Mouse (Mus musculus) retina, postnatal 1 day (tissue): ENCODE measurements around the gene Syt13.
A peak's percentile ranks its signal among the peaks of the same experiment; 100 is the strongest.

Experiments
- DNase-seq: peaks from one replicate; pipeline ENCODE4 v3.0.0-alpha.2; 2012

Syt13 gene

DNA sequence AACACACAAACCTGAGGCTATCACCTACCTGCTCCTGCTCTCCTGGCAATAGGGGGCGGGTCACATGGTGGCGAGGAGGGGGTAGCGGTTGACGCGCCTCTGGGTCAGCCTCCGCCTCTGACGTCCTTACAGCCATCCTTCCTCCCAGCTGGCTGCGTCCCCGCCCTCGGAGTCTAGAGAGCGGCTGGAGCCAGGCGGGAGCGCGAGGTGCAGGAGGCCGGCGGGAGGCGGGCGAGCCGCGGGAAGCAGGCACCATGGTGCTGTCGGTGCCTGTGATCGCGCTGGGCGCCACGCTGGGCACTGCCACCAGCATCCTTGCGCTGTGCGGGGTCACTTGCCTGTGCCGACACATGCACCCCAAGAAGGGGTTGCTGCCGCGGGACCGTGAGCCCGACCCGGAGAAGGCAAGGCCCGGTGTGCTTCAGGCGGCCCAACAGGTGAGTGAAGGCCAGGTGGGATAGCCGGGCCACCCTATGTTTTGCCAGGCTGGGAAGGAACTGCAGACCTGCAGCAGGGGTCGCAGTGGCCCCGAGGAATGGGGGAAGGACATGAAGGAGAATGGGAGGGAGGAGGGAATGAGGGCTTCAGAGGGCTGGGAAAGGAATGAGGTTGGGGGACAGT is at the start of gene Syt13:
Syt13 (plus strand) TSS at position 166 of the 621 bp plus-strand sequence.
- DNase-seq: peak; percentile 80

DNA sequence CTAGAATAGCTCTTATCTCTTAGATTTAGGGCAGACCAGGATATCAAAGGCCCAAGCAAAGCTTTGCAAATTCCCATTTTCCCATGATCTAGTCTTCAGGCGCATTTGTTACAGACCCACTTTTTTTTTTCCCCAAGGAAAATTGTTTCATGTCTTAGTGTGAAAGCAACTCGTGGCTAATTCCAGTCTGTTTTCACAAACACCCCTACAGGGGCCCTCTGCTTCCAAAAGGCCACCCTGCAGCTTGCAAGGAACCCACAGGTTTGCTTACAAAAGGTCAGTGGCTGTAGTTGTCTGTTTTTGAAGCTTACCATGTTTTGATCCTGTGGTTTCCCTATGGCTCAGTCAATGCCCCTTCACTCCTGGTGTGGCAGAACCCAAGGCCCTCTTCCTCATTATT is 48.3 kb upstream of the Syt13 start:
- no peak for DNase-seq

DNA sequence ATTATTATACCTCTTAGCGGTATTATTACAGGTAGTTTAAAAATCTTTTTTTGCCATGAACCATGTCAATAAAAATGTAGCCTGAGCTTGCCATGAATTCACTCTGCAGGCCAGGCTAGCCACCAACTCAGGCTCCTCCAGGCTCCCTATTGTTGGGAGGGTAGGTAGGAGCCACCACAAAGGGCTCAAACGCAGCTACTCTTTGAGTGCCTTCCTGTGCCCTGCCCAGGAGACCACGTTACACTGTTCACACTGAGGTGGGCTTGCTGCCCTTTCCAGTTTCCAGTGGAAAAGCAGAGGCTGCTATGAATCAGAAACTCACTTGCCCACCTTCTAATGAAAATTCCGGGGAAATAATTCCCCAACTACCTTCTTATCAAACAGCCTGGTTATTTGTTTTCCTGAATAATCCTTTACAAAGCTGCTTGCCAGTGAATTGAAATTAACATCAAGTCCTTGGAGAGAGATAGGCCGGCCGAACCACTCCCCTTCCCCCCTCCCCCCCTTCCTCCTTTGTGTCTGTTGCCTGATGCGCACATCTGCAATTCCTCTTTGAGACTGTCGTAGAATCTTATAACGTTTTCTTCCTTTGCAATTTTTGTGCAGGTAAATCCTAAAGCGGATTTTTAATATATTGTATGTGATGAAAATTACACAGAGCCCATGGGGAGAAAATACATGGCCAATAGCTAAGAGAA is 44.6 kb upstream of the Syt13 start:
- no peak for DNase-seq

DNA sequence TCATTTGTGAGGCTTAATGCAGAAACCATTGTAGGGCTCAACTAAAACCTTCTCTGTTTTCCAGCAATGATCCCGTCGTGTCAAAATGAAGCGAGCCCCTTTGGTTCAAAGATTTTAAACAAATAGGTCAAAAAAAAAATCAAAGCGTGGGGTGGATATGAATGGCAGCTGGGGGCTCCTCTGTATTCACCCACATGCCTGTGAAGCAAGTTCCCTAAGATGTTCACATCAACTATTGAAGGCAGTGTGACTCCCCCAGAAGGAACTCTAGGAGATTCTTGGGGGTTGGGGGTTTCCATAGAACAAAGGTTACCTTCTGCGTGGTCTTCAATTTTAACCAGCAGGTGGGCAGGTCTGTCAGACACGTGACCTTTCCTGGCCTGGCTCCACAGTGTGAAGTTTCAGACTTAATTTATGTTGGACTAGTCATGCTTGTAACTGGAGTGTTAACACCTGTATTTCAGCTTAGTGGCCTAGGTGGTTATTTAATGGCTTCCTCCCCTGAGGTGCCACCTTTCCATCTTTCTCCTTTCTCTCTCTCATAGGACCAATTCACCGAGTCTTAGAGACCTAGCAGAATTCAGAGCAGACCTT is 43.7 kb upstream of the Syt13 start:
- DNase-seq: no peak

DNA sequence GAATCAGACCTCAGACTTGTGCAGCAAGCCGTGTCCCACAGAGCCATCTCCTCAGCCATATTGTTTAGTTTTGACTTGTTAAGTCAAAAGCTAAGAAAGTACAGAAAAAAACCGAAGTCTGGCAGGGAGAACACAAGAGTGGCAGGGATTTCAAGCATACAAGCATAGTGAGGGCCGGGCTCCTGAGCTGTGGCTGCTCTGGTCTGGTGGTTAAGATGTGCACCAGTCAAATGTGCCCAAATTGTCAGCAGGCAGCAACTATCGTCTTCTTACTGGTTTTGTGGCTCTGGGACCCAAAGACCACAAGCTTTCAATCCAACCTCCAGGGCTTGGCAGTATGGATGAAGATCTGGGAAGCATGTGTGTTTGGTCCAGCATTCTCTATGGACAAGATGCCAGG is 42.2 kb upstream of the Syt13 start:
- no peak for DNase-seq

DNA sequence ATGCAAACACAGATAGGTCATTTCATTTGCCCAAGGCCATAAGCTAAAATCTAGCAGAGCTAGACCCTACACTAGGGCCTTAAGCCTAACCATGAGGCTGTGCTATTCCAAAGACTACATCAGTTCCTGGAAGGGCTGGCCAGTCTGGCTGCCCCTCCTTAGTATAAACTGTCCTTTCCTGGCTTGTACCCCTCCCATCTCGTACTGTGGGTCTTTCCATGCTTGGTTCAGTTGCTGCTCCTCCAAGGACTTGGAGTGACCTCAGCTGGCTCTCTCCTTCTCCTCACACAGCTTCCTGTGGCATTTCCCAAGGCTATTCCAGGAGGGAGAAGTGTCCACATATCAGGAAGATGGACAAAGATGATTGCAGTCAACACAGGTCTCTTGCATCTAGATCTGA is 40.3 kb upstream of the Syt13 start:
- no peak for DNase-seq

DNA sequence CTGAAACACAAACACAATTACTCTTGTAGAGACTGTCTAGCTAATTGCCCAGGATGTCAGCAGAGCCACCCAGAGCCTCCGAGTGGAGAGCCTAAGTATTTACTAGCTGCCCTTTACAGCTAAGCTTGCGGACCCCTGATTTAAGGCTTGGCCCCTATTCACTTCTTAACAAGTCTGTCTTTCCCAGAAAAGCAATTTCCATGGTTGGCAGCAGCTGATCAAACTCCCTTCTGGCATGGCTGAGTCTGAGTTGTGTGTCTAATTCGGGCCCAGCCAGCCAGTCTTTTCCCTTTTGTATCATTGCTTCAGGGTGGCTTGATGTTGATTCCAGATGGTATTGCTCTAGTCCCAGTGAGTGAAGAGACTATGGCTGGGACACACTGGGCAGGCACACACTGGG is 37.4 kb upstream of the Syt13 start:
- no peak for DNase-seq

DNA sequence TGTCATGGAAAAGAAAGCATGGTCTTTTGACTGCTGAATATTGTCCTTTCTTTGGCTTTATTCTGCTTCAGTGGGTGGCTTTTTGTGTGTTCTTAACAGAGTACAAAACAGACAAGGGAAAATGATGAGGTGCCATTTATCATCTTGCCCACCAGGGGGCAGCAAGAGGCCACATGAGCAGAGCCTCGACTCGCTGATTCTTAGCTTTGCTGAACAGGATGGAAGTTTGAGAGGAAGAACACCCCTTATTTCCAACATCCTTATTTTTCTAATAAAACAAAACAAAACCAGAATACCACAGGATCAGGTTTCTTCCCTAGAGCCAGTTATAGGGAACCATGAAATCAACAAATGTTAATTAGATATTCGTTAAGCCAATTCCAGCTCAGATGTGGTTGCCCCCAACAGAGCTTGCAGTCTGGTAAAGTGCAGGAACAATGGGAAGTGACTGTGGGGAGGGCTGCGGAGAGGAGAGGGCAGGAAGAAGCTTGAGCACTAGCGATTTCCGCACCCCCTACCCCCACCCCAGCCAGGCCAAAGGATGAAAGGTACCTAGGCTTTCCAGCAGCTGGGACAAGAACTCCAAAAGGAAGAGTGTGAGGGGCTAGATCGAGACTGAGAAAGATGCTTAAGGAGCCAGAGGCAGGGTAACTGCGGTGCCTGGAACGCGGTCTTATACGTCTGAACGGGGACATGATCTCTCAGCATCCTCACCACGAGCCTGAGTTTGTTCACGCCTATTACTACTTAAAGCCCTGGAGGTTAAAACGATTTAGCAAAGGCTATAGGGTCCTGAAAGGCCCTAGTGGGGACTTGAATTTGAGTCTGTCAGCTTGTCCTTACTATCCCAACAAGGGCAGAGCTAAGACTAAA is 31.6 kb upstream of the Syt13 start:
- peak; percentile 82 for DNase-seq

DNA sequence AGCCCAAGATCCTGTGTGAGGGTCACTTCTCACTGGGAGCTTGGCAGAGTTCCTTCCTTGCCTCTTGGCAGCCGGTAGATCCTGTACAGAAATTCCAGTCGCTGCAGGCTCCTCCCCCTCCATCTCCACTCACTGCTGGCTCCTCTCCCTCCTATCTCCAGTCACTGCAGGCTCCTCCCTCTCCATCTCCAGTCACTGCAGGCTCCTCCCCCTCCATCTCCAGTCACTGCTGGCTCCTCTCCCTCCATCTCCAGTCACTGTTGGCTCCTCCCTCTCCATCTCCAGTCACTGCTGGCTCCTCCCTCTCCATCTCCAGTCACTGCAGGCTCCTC is 31.0 kb upstream of the Syt13 start:
- DNase-seq: peak; percentile 80

DNA sequence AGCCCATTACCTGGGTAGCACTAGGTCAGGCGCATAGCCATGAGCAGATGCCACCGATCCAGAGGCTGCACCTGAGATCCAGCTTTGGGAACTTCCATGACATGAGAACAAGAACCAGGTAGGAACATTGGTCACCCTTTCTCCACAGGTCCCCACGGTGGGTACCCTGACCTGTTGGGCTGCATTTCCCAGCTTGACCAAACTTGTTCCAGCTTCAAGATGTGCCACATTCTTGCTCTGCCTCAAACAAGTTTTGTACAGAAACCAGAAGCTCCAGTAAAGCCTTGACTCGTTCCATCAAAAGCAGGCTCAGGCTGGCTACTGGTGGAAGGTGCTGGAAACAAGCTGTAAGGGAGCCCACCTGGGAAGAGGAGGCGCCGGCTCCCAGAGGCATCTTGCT is 29.9 kb upstream of the Syt13 start:
- no peak for DNase-seq

DNA sequence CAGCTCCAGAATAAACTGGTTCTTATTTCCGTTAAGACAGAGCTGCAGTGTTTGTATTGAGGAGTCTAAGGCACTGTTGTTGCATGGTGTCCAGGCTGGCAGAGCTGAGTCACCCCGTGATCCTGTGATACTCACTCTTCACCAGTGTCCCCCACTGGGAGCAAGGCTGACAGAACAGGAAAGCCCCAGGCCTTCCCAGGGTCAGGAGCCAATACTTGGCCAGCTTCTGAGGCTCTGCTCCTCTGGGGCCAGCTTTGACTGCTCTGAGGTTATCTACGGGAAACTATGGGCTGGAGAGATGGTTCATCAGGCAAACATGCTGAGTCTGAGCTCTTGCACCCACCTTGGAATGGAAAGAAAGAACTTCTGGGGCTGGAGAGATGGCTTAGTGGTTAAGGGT is 28.0 kb upstream of the Syt13 start:
- no peak for DNase-seq

DNA sequence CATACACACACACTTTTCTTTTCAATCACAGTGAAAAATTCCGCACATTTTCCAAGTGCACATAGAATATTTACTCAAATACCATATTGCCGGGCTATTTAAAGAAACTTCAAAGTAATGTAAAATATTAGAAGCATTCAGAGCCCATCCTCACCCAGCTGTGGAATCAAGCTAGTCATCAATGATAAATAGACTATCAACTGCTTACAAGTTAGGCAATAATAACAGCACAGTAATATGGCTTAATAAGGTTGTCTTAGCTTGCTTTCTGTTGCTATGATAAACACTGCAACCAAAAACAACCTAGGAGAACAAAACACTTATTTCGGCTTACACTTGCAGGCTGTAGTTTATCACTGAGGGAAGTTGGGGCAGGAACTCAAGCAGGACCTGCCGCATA is 22.4 kb upstream of the Syt13 start:
- DNase-seq: no peak

DNA sequence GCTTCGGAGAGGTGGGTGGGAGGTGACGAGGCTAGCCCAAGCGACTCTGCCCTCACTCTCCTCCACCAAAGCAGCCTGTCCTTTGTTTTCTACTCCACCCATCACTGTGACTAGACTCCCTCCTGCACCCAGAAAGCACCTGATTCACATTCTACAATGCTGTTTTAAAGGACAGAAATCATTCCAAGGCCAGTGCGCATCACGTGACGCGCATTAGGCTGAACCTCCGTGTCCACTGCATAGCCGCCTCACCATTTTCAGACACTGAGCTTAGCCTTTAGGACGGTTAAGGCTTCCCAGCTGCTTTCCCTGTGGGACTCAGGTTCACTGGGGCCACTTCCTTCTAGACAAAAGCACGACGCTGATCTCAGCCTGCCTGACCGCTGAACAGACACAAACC is 11.2 kb upstream of the Syt13 start:
- DNase-seq: no peak

DNA sequence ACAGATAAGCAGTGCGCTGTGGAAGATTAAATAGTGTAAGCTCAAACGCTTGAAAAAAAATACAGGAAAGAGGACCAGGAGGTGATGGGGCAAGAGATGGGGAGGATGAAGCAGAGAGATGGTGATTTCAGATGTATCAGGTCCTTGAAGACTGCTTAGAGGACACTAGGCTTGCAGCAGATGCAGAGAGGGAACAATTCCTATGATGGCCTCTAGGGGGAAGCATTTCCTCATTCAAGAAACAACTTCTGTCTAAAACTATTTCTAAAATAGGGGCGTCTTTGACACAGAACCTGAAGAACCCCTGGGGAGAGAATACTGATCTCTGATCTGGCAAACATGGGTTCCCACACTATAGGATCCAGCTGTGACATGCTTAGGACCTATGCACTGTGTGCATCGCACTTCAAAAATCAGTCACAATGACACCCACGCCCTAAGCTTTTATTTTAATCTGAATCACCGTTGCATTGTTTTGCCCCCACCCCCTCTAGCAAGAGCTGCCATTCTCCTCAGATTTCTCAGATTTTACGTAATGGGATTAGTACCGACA is 10.5 kb upstream of the Syt13 start:
- peak; percentile 82 for DNase-seq

DNA sequence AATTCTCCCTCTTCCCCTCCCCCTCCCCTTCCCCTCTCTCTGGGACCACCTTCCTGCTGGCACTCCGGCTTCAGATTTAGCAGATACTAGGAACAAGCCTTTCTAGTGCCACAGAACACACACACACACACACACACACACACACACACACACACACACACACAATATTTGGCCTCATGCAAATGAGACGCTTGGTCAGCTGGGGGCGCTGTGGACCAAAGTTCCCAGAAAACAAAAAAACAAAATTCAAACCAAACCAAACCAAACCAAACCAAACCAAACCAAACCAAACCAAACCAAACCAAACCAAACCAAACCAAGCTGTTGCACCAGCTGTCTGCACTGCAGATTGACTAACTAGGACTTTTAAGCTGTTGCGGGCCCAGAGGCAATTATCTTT is 4.5 kb upstream of the Syt13 start:
- peak; percentile 42 for DNase-seq

DNA sequence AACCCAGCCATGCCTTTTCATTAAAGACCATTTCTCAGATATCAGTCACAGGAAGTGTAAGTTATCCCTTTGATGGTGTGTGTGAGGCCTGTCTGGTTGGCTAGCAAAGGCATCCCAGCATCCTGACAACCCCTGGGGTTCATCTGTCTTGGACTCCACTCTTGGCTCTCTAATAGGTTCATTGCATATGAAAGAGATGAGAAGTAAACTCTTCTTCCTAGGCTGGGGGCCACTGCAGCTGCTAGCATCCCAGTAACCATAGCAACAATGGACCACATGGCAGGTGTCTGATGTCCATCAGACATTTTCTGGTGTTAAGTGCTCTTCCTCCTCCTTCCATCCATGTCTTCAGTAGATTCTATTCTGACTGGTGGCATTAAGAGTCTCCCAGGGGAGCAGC is 2.6 kb upstream of the Syt13 start:
- peak; percentile 25 for DNase-seq

DNA sequence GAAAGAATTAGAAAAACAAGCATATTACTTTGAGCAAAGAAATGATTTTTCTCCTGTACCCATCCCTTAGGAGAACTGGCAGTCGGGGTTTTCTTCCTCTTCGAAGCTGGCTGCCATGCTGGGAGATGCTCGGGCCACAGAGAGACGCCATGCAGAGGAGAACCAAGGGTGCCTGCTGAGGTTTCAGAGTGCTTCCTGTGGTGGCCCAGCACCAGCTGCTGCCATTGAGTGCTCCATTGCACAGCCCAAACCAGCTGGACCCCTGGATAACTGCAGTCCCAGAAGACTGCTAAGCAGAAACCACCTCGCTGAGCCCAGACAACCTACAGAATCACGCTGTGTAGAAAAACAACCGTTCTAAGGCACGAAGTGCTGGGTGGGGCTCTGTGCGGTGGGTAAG is 1.6 kb upstream of the Syt13 start:
- DNase-seq: no peak

DNA sequence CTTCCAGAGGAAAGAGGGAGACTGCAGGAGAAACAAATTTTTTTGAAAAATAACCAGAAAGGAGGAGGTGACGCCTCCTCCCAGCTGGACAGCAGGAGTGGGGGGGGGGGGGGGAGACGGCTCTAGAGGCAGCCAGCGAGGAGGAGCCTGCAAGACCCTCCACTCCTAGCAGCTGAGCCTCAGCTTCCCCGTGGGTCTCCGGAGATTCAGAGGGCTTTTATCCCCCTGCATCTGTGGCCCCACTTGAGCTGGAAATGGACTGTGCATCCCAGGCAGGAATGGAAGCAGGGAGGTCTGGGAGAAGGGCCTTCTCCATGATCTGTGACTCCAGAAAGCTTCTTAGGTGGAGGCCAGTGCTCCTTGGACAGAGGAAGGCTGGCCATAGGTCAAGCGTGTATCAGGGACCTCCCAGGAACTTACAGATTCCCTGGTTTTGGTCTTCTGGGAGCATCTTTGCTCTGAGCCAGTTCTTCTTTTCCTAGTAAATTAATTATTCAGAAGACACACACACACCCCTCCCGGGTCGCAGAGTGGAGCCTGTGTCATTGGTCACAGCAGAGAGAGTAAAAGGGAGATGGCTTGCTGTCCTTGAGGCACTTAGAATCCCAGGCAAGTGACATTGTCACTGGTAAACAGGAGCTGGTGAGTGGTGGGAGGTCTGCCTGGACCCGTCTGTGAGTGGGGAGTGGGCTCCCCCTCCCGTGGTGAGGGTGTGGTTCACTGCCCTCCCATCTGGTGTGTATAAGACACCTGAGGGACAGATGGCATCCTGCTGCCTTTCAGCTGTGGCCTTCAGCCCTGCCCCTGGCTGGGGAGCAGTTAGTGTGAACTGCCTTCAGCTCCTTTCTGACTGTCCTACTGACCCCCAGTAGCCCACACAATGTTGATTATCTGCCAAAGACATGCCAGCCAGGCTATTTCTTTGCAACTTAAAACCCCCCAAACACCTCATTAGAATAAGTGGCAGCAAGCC is 1.0 kb downstream of the Syt13 start:
- peak; percentile 28 for DNase-seq

DNA sequence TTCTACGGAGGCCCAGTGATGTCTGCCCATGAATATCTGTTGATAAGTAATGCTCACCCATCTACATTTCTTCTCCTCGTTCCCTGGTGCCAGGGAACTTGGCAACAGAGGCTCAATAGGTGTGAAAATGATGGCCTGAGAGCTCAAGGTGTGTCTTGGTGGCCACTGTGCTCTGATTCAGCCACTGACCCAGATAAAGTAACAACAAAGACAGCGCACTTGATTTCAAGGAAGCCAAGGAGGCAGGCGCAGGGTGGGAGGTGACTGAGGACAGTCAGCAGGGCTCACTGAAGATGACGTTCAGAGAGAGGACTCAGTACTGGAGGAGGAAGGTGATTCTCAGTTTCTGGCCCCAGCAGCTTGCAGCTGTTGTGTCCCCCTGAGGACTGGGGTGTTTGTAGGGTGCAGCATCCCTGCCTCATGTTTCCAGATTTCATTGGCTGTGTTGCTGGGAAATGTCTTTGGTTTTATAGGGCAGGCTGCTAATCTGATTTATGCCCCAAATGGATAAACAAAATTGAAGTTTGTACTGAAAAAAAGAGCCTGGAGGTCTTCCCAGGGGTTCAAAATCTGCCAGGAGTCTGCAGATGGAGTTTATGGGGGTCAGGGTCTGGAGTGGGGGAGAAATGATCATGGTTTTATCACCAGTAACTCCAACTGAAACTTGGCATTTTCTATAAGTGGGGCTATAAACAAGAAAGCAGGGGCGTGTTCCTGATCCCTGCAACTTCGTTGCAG is 2.7 kb downstream of the Syt13 start:
- DNase-seq: no peak

DNA sequence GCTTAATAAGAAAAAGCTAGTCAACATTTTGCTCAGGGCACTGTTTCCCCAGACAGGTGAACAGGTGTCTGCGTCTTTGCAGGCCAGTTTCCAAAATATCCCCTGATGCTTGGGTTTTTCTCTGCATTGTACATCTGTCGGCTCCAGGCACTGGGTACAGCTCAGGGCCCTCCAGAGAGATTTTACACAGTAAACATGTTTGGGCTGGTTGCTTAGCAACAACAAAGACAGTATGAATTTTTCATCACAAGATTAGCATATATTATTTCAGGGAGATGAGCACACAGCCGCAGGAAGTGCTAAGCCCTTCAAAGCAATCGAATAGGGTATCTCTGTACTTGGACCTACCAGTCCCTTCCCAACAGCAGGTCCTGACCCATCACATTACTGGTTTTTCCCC is 5.8 kb downstream of the Syt13 start:
- peak; percentile 82 for DNase-seq

DNA sequence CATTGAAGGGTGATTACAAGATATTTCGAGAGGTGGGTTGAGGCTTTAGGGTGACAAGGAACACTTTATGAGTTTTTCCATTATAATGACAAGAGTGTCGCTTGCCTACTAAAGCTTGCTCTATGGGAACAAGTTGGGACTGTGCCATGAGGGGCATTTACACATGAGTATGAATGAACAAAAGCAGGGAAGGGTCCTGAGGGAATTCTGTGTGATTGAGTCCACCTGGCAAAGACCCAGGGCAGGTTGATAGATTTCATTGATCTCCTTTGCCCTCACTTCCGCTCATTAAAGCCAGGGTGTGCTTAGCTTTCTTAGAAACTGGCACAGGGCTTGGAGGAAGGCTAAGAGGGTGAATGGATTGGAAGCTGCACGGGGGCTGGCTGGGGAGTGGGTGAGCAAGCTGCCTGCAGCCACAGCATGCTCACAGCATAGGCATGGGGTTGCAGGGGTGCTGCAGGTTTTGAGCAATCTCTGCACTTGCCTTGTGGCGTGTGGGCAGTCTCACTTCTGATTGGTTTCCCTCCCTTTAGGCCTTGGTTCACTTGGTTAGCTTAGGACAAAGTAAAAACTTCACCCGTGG is 9.9 kb downstream of the Syt13 start:
- DNase-seq: no peak
